Mouse (Mus musculus) limb, embryonic 14.5 days (tissue): ENCODE data around the gene Fbxw22. TPM values are rescaled to one million over a fixed set of nuclear protein-coding genes. Genes with fewer than 3 reads are reported as not detected.
"Not testable (repeated sequence)": the region's sequence is repeated elsewhere in the genome, so short reads cannot be mapped to it uniquely, and the experiment has no call there.

Source experiments
- ATAC-seq: fragments of 200-750 bp; cut with Nextera tagmentation; 2 replicates; pipeline ENCODE4 v1.8.0; 2017; ENCODE audit warnings: low read depth, moderate number of reproducible peaks, moderate TSS enrichment; ENCODE audit not compliant: low FRiP score
- DNase-seq: peaks from one replicate; pipeline ENCODE4 v3.0.0-alpha.2; 2015; ENCODE audit warnings: low spot score
- H3K27ac ChIP-seq: fragments of 300-500 bp; sonication (generic); replicated peaks from 2 replicates; pipeline ENCODE4 v1.5.1; 2014; ENCODE audit warnings: low read depth, mild to moderate bottlenecking, low read length, moderate library complexity, mixed read lengths
- H3K27me3 ChIP-seq: fragments of 300-500 bp; sonication (generic); 2 replicates; pipeline ENCODE4 v1.6.1; 2014; ENCODE audit warnings: low read length, mixed read lengths; ENCODE audit not compliant: control insufficient read depth, insufficient read depth
- H3K36me3 ChIP-seq: fragments of 300-500 bp; sonication (generic); 2 replicates; pipeline ENCODE4 v1.6.1; 2014; ENCODE audit warnings: mild to moderate bottlenecking, low read length, moderate library complexity, mixed read lengths; ENCODE audit not compliant: control insufficient read depth, insufficient read depth
- H3K4me1 ChIP-seq: fragments of 300-500 bp; sonication (generic); 2 replicates; pipeline ENCODE4 v1.6.1; 2014; ENCODE audit warnings: antibody characterized with exemption, low read length, mixed read lengths; ENCODE audit not compliant: control insufficient read depth, insufficient read depth
- H3K4me2 ChIP-seq: fragments of 300-500 bp; sonication (generic); replicated peaks from 2 replicates; pipeline ENCODE4 v1.6.1; 2014; ENCODE audit warnings: low read depth, mild to moderate bottlenecking, low read length, moderate library complexity; ENCODE audit not compliant: severe bottlenecking
- H3K4me3 ChIP-seq: fragments of 300-500 bp; sonication (generic); replicated peaks from 2 replicates; pipeline ENCODE4 v1.5.1; 2014; ENCODE audit warnings: low read length
- H3K9ac ChIP-seq: fragments of 300-500 bp; sonication (generic); 2 replicates; pipeline ENCODE4 v1.6.1; 2014; ENCODE audit warnings: mild to moderate bottlenecking, low read depth, low read length, moderate library complexity; ENCODE audit not compliant: severe bottlenecking
- H3K9me3 ChIP-seq: fragments of 300-500 bp; sonication (generic); 2 replicates; pipeline ENCODE4 v1.6.1; 2016; ENCODE audit warnings: low read length; ENCODE audit not compliant: control insufficient read depth
- POLR2A ChIP-seq: fragments of 200-500 bp; IDR thresholded peaks from 2 replicates; pipeline ENCODE4 v1.8.0; 2012; ENCODE audit warnings: inconsistent platforms, mild to moderate bottlenecking, moderate library complexity, borderline replicate concordance; ENCODE audit not compliant: insufficient read depth, insufficient read length; ENCODE audit errors: extremely low read depth
- WGBS: fragments of 180-500 bp; shearing (Covaris S2); extraction: QIAGEN DNeasy Blood & Tissue Kit; methylation state at CpG from one replicate; pipeline ENCODE4 v1.1.7; 2014; 5-methylcytosine and 5-hydroxymethylcytosine counted together
- polyA plus RNA-seq, 2 experiments: library from polyadenylated mRNA; depleted of rRNA in 1 of 2; stranded (reverse) in 1 of 2; unstranded in 1 of 2; fragments of >200 nt; fragmentation: Nextera tagmentation in 1 of 2; extraction: Ambion mirVana in 1 of 2; gene quantifications; 2 replicates each; pipeline versions ENCODE4 v1.2.1 to v1.2.3; 2012 to 2014

The Fbxw22 gene
- not detected in 2 replicates for polyA plus RNA-seq (2012; rRNA removed)
- polyA plus RNA-seq (2014; fragmentation: Nextera tagmentation; extraction: Ambion mirVana) = not detected in 2 replicates

GRCm38 (mm10) chr9:109404196-109404595 lies at the start of gene Fbxw22:
Gene Fbxw22, minus strand, starts transcription at chr9:109404296.
- not testable (repeated sequence) for H3K27me3 ChIP-seq, H3K27ac ChIP-seq, H3K36me3 ChIP-seq, H3K4me3 ChIP-seq, H3K9me3 ChIP-seq, H3K4me1 ChIP-seq, ATAC-seq, H3K4me2 ChIP-seq, DNase-seq, H3K9ac ChIP-seq
- 56% methylated on average over 4 of the region's 4 CpGs for WGBS

- Histone ChIP-seq H3K27ac (no peak within 1 kb of the TSS), H3K27me3 (no peaks in the 10 kb centered on the region), H3K4me1 (no peaks in the 10 kb centered on the region), H3K9ac (no peak within 1 kb of the TSS), H3K4me3 (no peak within 1 kb of the TSS), H3K4me2 (no peak within 1 kb of the TSS), H3K9me3 (no peaks in the 10 kb centered on the region), H3K36me3 (no peaks in the 10 kb centered on the region)
- DNase-seq = no peak
- ATAC-seq = no peak
- TF ChIP-seq POLR2A = no peak
These were observed 44.9 kb upstream of the Fbxw22 start, which contains the start of gene Fbxw16 for GRCm38 (mm10) chr9:109449040-109449439. Gene Fbxw16, minus strand, starts transcription at chr9:109449140.

DNA sequence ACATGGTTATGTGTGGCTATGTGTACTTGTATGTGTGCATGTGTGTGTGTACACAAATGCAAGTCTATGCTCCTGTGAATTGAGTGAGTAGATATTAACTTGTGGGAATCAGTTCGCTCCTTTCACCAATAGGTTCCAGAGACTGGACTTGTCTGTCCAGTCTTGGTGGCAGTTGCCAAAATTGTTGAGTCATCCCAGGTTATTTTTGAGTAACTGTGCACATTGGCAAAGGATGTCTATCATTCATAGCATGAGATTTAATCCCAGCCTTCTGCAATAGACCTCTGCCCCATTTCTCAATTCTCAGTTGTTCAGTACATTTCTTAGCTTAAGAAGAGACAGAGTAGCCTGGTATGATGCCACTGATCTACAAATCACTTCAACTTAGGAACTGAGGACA lies 28.9 kb upstream of the Fbxw22 start:
- no peak for TF ChIP-seq POLR2A
- Histone ChIP-seq H3K4me2 (no peak overlapping the region), H3K36me3 (no peaks in the 10 kb centered on the region), H3K4me1 (no peaks in the 10 kb centered on the region), H3K9ac (no peak overlapping the region), H3K4me3 (no peak overlapping the region), H3K27me3 (no peaks in the 10 kb centered on the region), H3K9me3 (no peaks in the 10 kb centered on the region), H3K27ac (no peak overlapping the region)
- ATAC-seq (no peak), DNase-seq (no peak)
- 85% methylated on average over 1 of the region's 1 CpGs for WGBS

DNA sequence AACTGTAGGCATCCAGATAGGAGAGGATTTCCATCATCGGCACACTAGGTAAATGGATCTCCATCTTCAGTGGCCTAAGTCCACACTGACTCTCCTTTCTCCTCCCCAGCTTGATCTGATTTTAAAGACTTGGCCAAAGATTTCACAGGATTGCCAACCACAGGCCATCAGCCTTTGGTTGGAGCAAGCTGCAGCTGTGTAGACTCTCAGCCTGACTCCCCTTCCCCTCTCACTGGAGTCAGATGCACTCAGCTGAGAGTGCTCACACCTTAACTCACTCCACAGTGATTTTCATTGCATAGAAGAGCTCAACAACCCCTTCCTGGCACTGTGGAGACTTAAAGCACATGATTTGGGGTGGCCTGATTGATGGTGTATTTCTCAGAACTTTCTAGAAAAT lies 64.5 kb downstream of the Fbxw22 start, which contains the start of gene Fbxw28:
TSS of gene Fbxw28 (minus strand) at position 101 of the 400 bp plus-strand sequence.
- no CpG with 5 or more reads among the region's 1 CpGs for WGBS
- not testable (repeated sequence) for H3K27ac ChIP-seq, DNase-seq, H3K4me1 ChIP-seq, ATAC-seq, H3K9me3 ChIP-seq, H3K27me3 ChIP-seq, H3K4me2 ChIP-seq, H3K4me3 ChIP-seq, H3K9ac ChIP-seq, H3K36me3 ChIP-seq

Other genes starting within 250 kb of the Fbxw22 start
- not detected in 2 replicates for gene Fbxw21, start 242.3 kb downstream of the Fbxw22 start, polyA plus RNA-seq (2012; rRNA removed)
- not detected in 2 replicates for gene Fbxw21, start 242.3 kb downstream of the Fbxw22 start, polyA plus RNA-seq (2014; fragmentation: Nextera tagmentation; extraction: Ambion mirVana)
- gene Fbxw13, start 208.3 kb downstream of the Fbxw22 start, polyA plus RNA-seq (2012; rRNA removed) = not detected in 2 replicates
- gene Fbxw13, start 208.3 kb downstream of the Fbxw22 start, polyA plus RNA-seq (2014; fragmentation: Nextera tagmentation; extraction: Ambion mirVana) = not detected in 2 replicates
- not detected in 2 replicates for gene Fbxw20, start 169.5 kb downstream of the Fbxw22 start, polyA plus RNA-seq (2012; rRNA removed)
- not detected in 2 replicates for gene Fbxw20, start 169.5 kb downstream of the Fbxw22 start, polyA plus RNA-seq (2014; fragmentation: Nextera tagmentation; extraction: Ambion mirVana)
- gene Fbxw14, start 116.6 kb downstream of the Fbxw22 start, polyA plus RNA-seq (2012; rRNA removed) = not detected in 2 replicates
- not detected in 2 replicates for gene Fbxw14, start 116.6 kb downstream of the Fbxw22 start, polyA plus RNA-seq (2014; fragmentation: Nextera tagmentation; extraction: Ambion mirVana)
- gene Fbxw28, start 64.6 kb downstream of the Fbxw22 start, polyA plus RNA-seq (2012; rRNA removed) = not detected in 2 replicates
- gene Fbxw28, start 64.6 kb downstream of the Fbxw22 start, polyA plus RNA-seq (2014; fragmentation: Nextera tagmentation; extraction: Ambion mirVana) = not detected in 2 replicates
- not detected in 2 replicates for gene Fbxw16, start 44.8 kb upstream of the Fbxw22 start, polyA plus RNA-seq (2012; rRNA removed)
- gene Fbxw16, start 44.8 kb upstream of the Fbxw22 start, polyA plus RNA-seq (2014; fragmentation: Nextera tagmentation; extraction: Ambion mirVana) = not detected in 2 replicates
- gene Fbxw19, start 91.6 kb upstream of the Fbxw22 start, polyA plus RNA-seq (2012; rRNA removed) = not detected in 2 replicates
- gene Fbxw19, start 91.6 kb upstream of the Fbxw22 start, polyA plus RNA-seq (2014; fragmentation: Nextera tagmentation; extraction: Ambion mirVana) = not detected in 2 replicates
- not detected in 2 replicates for gene Fbxw15, start 164.0 kb upstream of the Fbxw22 start, polyA plus RNA-seq (2012; rRNA removed)
- not detected in 2 replicates for gene Fbxw15, start 164.0 kb upstream of the Fbxw22 start, polyA plus RNA-seq (2014; fragmentation: Nextera tagmentation; extraction: Ambion mirVana)
- not detected in 2 replicates for gene Fbxw24, start 221.8 kb upstream of the Fbxw22 start, polyA plus RNA-seq (2012; rRNA removed)
- gene Fbxw24, start 221.8 kb upstream of the Fbxw22 start, polyA plus RNA-seq (2014; fragmentation: Nextera tagmentation; extraction: Ambion mirVana) = not detected in 2 replicates